Mouse (Mus musculus) neural tube, embryonic 15.5 days (tissue): ENCODE data around the gene Yrdc. TPM values are rescaled to one million over a fixed set of nuclear protein-coding genes. Genes with fewer than 3 reads are reported as not detected.

Experiments used
- ATAC-seq: fragments of 200-750 bp; cut with Nextera tagmentation; 2 replicates; pipeline ENCODE4 v1.8.0; 2017; ENCODE audit warnings: mild to moderate bottlenecking, moderate TSS enrichment, moderate library complexity; ENCODE audit not compliant: low FRiP score
- H3K27ac ChIP-seq: fragments of 300-500 bp; sonication (generic); replicated peaks from 2 replicates; pipeline ENCODE4 v1.5.1; 2015; ENCODE audit warnings: mild to moderate bottlenecking, inconsistent platforms
- H3K27me3 ChIP-seq: fragments of 300-500 bp; sonication (generic); replicated peaks from 2 replicates; pipeline ENCODE4 v1.6.1; 2015; ENCODE audit warnings: inconsistent platforms
- H3K36me3 ChIP-seq: fragments of 300-500 bp; sonication (generic); 2 replicates; pipeline ENCODE4 v1.6.1; 2015; ENCODE audit warnings: inconsistent platforms
- H3K4me1 ChIP-seq: fragments of 300-500 bp; sonication (generic); 2 replicates; pipeline ENCODE4 v1.6.1; 2015; ENCODE audit warnings: inconsistent platforms
- H3K4me2 ChIP-seq: fragments of 300-500 bp; sonication (generic); 2 replicates; pipeline ENCODE4 v1.6.1; 2015; ENCODE audit warnings: inconsistent platforms, mild to moderate bottlenecking, moderate library complexity
- H3K4me3 ChIP-seq: fragments of 300-500 bp; sonication (generic); replicated peaks from 2 replicates; pipeline ENCODE4 v1.5.1; 2015; ENCODE audit warnings: mild to moderate bottlenecking, inconsistent platforms
- H3K9ac ChIP-seq: fragments of 300-500 bp; sonication (generic); replicated peaks from 2 replicates; pipeline ENCODE4 v1.6.1; 2015; ENCODE audit warnings: mild to moderate bottlenecking, inconsistent platforms
- H3K9me3 ChIP-seq: fragments of 300-500 bp; sonication (generic); replicated peaks from 2 replicates; pipeline ENCODE4 v1.6.1; 2016; ENCODE audit warnings: inconsistent platforms
- WGBS: fragments of 180-500 bp; shearing (Covaris S2); methylation state at CpG from one replicate; pipeline ENCODE4 v1.1.7; 2015; ENCODE audit warnings: mixed read lengths; 5-methylcytosine and 5-hydroxymethylcytosine counted together
- polyA plus RNA-seq: library from polyadenylated mRNA; unstranded; fragments of >200 nt; fragmentation: Nextera tagmentation; extraction: Ambion mirVana; gene quantifications from 2 replicates; pipeline ENCODE4 v1.2.1, GENCODE M21; 2015

Yrdc gene
- polyA plus RNA-seq, 1 experiment from 2014 or later: 43.2 TPM

- ATAC-seq: no peak
- H3K27ac ChIP-seq: no peak overlapping the region
- WGBS: 95% methylated on average over 4 of the region's 4 CpGs
- 0 out of 2 replicates have a peak, but pooled peaks cover 10% of the 10 kb centered on the region for H3K4me1 ChIP-seq
- no peak overlapping the region for H3K4me3 ChIP-seq
- H3K9me3 ChIP-seq: no peaks in the 10 kb centered on the region
- H3K4me2 ChIP-seq: no peak overlapping the region
- no peak overlapping the region for H3K9ac ChIP-seq
- H3K27me3 ChIP-seq: no peaks in the 10 kb centered on the region
- peaks cover 37% of the 10 kb centered on the region for H3K36me3 ChIP-seq
These were observed 31.6 kb upstream of the Yrdc start for GRCm38 (mm10) chr4:124818832-124819231.

- Histone ChIP-seq H3K4me3 (no peak overlapping the region), H3K27ac (no peak overlapping the region), H3K4me2 (no peak overlapping the region), H3K27me3 (no peaks in the 10 kb centered on the region), H3K4me1 (no peaks in the 10 kb centered on the region), H3K36me3 (peaks cover 73% of the 10 kb centered on the region), H3K9me3 (no peaks in the 10 kb centered on the region), H3K9ac (no peak overlapping the region)
- no peak for ATAC-seq
- 94% methylated on average over 6 of the region's 6 CpGs for WGBS
These were observed 25.5 kb upstream of the Yrdc start for GRCm38 (mm10) chr4:124824967-124825366.

GRCm38 (mm10) chr4:124825371-124825965, 25.0 kb upstream of the Yrdc start:
- Histone ChIP-seq H3K4me2 (no peak overlapping the region), H3K27me3 (no peaks in the 10 kb centered on the region), H3K36me3 (peaks cover 73% of the 10 kb centered on the region), H3K27ac (no peak overlapping the region), H3K9me3 (no peaks in the 10 kb centered on the region), H3K4me1 (no peaks in the 10 kb centered on the region), H3K4me3 (no peak overlapping the region), H3K9ac (no peak overlapping the region)
- WGBS: 96% methylated on average over 21 of the region's 21 CpGs
- ATAC-seq: no peak

GRCm38 (mm10) chr4:124829671-124830070, 20.8 kb upstream of the Yrdc start:
- Histone ChIP-seq H3K36me3 (peaks cover 63% of the 10 kb centered on the region), H3K4me2 (no peak overlapping the region), H3K9me3 (no peaks in the 10 kb centered on the region), H3K9ac (no peak overlapping the region), H3K4me1 (no peaks in the 10 kb centered on the region), H3K27ac (no peak overlapping the region), H3K27me3 (no peaks in the 10 kb centered on the region), H3K4me3 (no peak overlapping the region)
- 77% methylated on average over 5 of the region's 5 CpGs for WGBS
- no peak for ATAC-seq

GRCm38 (mm10) chr4:124832796-124833195, 17.7 kb upstream of the Yrdc start:
- H3K36me3 ChIP-seq: peaks cover 43% of the 10 kb centered on the region
- no peaks in the 10 kb centered on the region for H3K27me3 ChIP-seq
- no peak overlapping the region for H3K9ac ChIP-seq
- H3K4me2 ChIP-seq: no peak overlapping the region
- no peak for ATAC-seq
- H3K4me1 ChIP-seq: no peaks in the 10 kb centered on the region
- WGBS: 96% methylated on average over 10 of the region's 10 CpGs
- H3K4me3 ChIP-seq: no peak overlapping the region
- no peaks in the 10 kb centered on the region for H3K9me3 ChIP-seq
- no peak overlapping the region for H3K27ac ChIP-seq

- no peaks in the 10 kb centered on the region for H3K4me1 ChIP-seq
- no peak for ATAC-seq
- peaks cover 36% of the 10 kb centered on the region for H3K36me3 ChIP-seq
- no peak overlapping the region for H3K27ac ChIP-seq
- H3K27me3 ChIP-seq: no peaks in the 10 kb centered on the region
- WGBS: 84% methylated on average over 14 of the region's 14 CpGs
- no peaks in the 10 kb centered on the region for H3K9me3 ChIP-seq
- no peak overlapping the region for H3K9ac ChIP-seq
- no peak overlapping the region for H3K4me2 ChIP-seq
- H3K4me3 ChIP-seq: no peak overlapping the region
These were observed 12.3 kb upstream of the Yrdc start for GRCm38 (mm10) chr4:124838035-124838700.

- Histone ChIP-seq H3K27me3 (no peaks in the 10 kb centered on the region), H3K4me3 (no peak overlapping the region), H3K9ac (no peak overlapping the region), H3K36me3 (peaks cover 29% of the 10 kb centered on the region), H3K4me2 (no peak overlapping the region), H3K27ac (no peak overlapping the region), H3K4me1 (no peaks in the 10 kb centered on the region), H3K9me3 (no peaks in the 10 kb centered on the region)
- WGBS: 96% methylated on average over 1 of the region's 1 CpGs
- no peak for ATAC-seq
These were observed 9.5 kb upstream of the Yrdc start for GRCm38 (mm10) chr4:124840998-124841397.

- ATAC-seq: no peak
- no peak overlapping the region for H3K27ac ChIP-seq
- peaks cover 11% of the 10 kb centered on the region for H3K4me1 ChIP-seq
- no peaks in the 10 kb centered on the region for H3K9me3 ChIP-seq
- H3K27me3 ChIP-seq: no peaks in the 10 kb centered on the region
- WGBS: 54% methylated on average over 11 of the region's 11 CpGs
- H3K9ac ChIP-seq: no peak overlapping the region
- no peak overlapping the region for H3K4me3 ChIP-seq
- H3K36me3 ChIP-seq: peaks cover 17% of the 10 kb centered on the region
- no peak overlapping the region for H3K4me2 ChIP-seq
These were observed 7.0 kb upstream of the Yrdc start for GRCm38 (mm10) chr4:124843493-124843892.

GRCm38 (mm10) chr4:124847573-124847972, 2.9 kb upstream of the Yrdc start:
- Histone ChIP-seq H3K9me3 (no peaks in the 10 kb centered on the region), H3K36me3 (peaks cover under 1% of the 10 kb centered on the region)
- ATAC-seq: no peak

GRCm38 (mm10) chr4:124849631-124850260, 733 bp upstream of the Yrdc start:
- H3K9me3 ChIP-seq: no peaks in the 10 kb centered on the region
- peak; percentile 55 for ATAC-seq
- WGBS: 2% methylated on average over 23 of the region's 24 CpGs
- H3K27me3 ChIP-seq: no peaks in the 10 kb centered on the region
- H3K36me3 ChIP-seq: peaks cover 19% of the 10 kb centered on the region
- peak overlapping the region; percentile 75 for H3K4me3 ChIP-seq
- peak overlapping the region; percentile 77 for H3K9ac ChIP-seq
- peak overlapping the region; percentile 80 for H3K4me2 ChIP-seq
- peak overlapping the region; percentile 98 for H3K27ac ChIP-seq
- peaks cover 43% of the 10 kb centered on the region for H3K4me1 ChIP-seq

More at GRCm38 (mm10) chr4:124847573-124847972, 2.9 kb upstream of the Yrdc start:
- H3K4me2 ChIP-seq: no peak overlapping the region
- H3K27me3 ChIP-seq: no peaks in the 10 kb centered on the region
- H3K4me1 ChIP-seq: peaks cover 35% of the 10 kb centered on the region
- WGBS: 5% methylated on average over 8 of the region's 8 CpGs
- no peak overlapping the region for H3K4me3 ChIP-seq
- H3K9ac ChIP-seq: no peak overlapping the region
- 0 out of 2 replicates have a peak overlapping the region, but pooled peaks have one; percentile 37 for H3K27ac ChIP-seq

- Histone ChIP-seq H3K4me1 (peaks cover 43% of the 10 kb centered on the region), H3K9ac (peak within 1 kb of the TSS; percentile 77), H3K27me3 (no peaks in the 10 kb centered on the region), H3K9me3 (no peaks in the 10 kb centered on the region), H3K4me3 (peak within 1 kb of the TSS; percentile 75), H3K36me3 (peaks cover 30% of the 10 kb centered on the region), H3K4me2 (peak within 1 kb of the TSS; percentile 80), H3K27ac (peak within 1 kb of the TSS; percentile 98)
- ATAC-seq: peak; percentile 52
- under 1% methylated on average over 74 of the region's 75 CpGs for WGBS
These were observed 617 bp downstream of the Yrdc start, which contains the start of gene 1110065P20Rik for GRCm38 (mm10) chr4:124850933-124851658. Gene 1110065P20Rik (minus strand): TSS chr4:124851196.
